Mouse (Mus musculus) thymus, adult 2 months (tissue): ENCODE data around the gene Mbd5.

Source experiments
- CTCF ChIP-seq: fragments of 200-500 bp; IDR thresholded peaks from 2 replicates; pipeline ENCODE4 v1.5.1; 2012; ENCODE audit warnings: mild to moderate bottlenecking, control low read depth, low read length, moderate library complexity, borderline replicate concordance; ENCODE audit not compliant: control insufficient read depth, poor library complexity, insufficient read depth; ENCODE audit errors: extremely low read depth
- POLR2A ChIP-seq: fragments of 200-500 bp; IDR thresholded peaks from 2 replicates; pipeline ENCODE4 v1.6.1; 2012; ENCODE audit warnings: mild to moderate bottlenecking, low read length, control low read depth, moderate library complexity; ENCODE audit not compliant: control insufficient read depth, poor library complexity, insufficient read depth; ENCODE audit errors: extremely low read depth

DNA sequence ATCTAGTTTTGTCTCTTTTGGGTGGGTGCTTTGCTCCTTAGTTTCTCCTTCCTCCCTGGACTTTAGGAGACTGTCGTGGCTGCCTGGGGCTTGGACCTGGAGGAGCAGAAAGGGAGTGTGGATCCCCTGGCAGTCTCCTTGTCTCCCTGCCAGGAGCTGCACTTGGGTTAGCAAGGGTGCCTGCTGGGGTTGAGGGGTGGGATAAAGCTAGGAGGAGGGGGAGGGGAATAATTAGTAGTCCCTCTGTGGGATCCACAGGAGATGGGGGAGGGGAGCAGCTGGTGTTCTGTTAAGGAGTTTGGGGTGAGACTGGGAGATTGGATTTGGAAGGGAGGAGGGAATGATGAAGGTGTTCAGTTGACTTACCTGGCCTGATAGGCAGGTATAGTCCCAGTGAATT, 337.7 kb downstream of the Mbd5 start:
- TF ChIP-seq CTCF: no peak
- no peak for TF ChIP-seq POLR2A
